Mouse (Mus musculus): ENCODE measurements around the gene Vil1. TPM values are rescaled to one million over a fixed set of nuclear protein-coding genes. Genes with fewer than 3 reads are reported as not detected.
A peak's percentile ranks its signal among the peaks of the same experiment; 100 is the strongest.

Gene Vil1
- polyA plus RNA-seq, 1 experiment: 892 TPM

GRCm38 (mm10) chr1:74367886-74368645 lies 41.1 kb upstream of the Vil1 start:
- Histone ChIP-seq H3K4me1 (ENCODE audit: control insufficient read depth, insufficient read depth, insufficient read length, low read length) (no peaks in the 10 kb centered on the region; the same call in 1 of the 2 replicates), H3K27me3 (ENCODE audit: control insufficient read depth, insufficient read depth, low read length) (no peaks in the 10 kb centered on the region), H3K27ac (ENCODE audit: insufficient read depth, low read depth, low read length) (peak overlapping the region; percentile 23; the same call in 1 of the 2 replicates), H3K4me3 (ENCODE audit: low read depth, low read length) (peak overlapping the region; percentile 50), H3K36me3 (ENCODE audit: control insufficient read depth, insufficient read depth, low read length) (no peaks in the 10 kb centered on the region)
- TF ChIP-seq POLR2A (IDR thresholded peaks at IDR 0.05; ENCODE audit: low read depth, low read length) (no peak), CTCF (IDR thresholded peaks at IDR 0.05; ENCODE audit: extremely low read depth, insufficient read length, insufficient replicate concordance, low read depth, low read length) (no peak)
- 6% methylated on average over 34 of the region's 34 CpGs for WGBS

- Histone ChIP-seq H3K36me3 (ENCODE audit: control insufficient read depth, insufficient read depth, low read length) (no peaks in the 10 kb centered on the region), H3K4me1 (ENCODE audit: control insufficient read depth, insufficient read depth, insufficient read length, low read length) (no peaks in the 10 kb centered on the region; the same call in 1 of the 2 replicates), H3K27ac (ENCODE audit: insufficient read depth, low read depth, low read length) (no peak overlapping the region), H3K4me3 (ENCODE audit: low read depth, low read length) (no peak overlapping the region), H3K27me3 (ENCODE audit: control insufficient read depth, insufficient read depth, low read length) (no peaks in the 10 kb centered on the region)
- WGBS: 68% methylated on average over 4 of the region's 4 CpGs
- no peak for TF ChIP-seq CTCF (IDR thresholded peaks at IDR 0.05; ENCODE audit: extremely low read depth, insufficient read length, insufficient replicate concordance, low read depth, low read length)
- TF ChIP-seq POLR2A (IDR thresholded peaks at IDR 0.05; ENCODE audit: low read depth, low read length): no peak
Measured at GRCm38 (mm10) chr1:74370040-74370439, 39.1 kb upstream of the Vil1 start.

- Histone ChIP-seq H3K27ac (ENCODE audit: insufficient read depth, low read depth, low read length) (no peak overlapping the region), H3K36me3 (ENCODE audit: control insufficient read depth, insufficient read depth, low read length) (no peaks in the 10 kb centered on the region), H3K27me3 (ENCODE audit: control insufficient read depth, insufficient read depth, low read length) (no peaks in the 10 kb centered on the region), H3K4me1 (ENCODE audit: control insufficient read depth, insufficient read depth, insufficient read length, low read length) (no peaks in the 10 kb centered on the region; the same call in none of the 2 replicates), H3K4me3 (ENCODE audit: low read depth, low read length) (no peak overlapping the region)
- TF ChIP-seq POLR2A (IDR thresholded peaks at IDR 0.05; ENCODE audit: low read depth, low read length) (no peak), CTCF (IDR thresholded peaks at IDR 0.05; ENCODE audit: extremely low read depth, insufficient read length, insufficient replicate concordance, low read depth, low read length) (no peak)
- WGBS: 66% methylated on average over 4 of the region's 4 CpGs
Measured at GRCm38 (mm10) chr1:74373372-74373771, 35.8 kb upstream of the Vil1 start.

- TF ChIP-seq POLR2A (IDR thresholded peaks at IDR 0.05; ENCODE audit: low read depth, low read length) (no peak), CTCF (IDR thresholded peaks at IDR 0.05; ENCODE audit: extremely low read depth, insufficient read length, insufficient replicate concordance, low read depth, low read length) (no peak)
- Histone ChIP-seq H3K4me1 (ENCODE audit: control insufficient read depth, insufficient read depth, insufficient read length, low read length) (peaks cover 3% of the 10 kb centered on the region), H3K4me3 (ENCODE audit: low read depth, low read length) (peak within 1 kb of the TSS; percentile 22), H3K27ac (ENCODE audit: insufficient read depth, low read depth, low read length) (no peak within 1 kb of the TSS), H3K36me3 (ENCODE audit: control insufficient read depth, insufficient read depth, low read length) (no peaks in the 10 kb centered on the region), H3K27me3 (ENCODE audit: control insufficient read depth, insufficient read depth, low read length) (no peaks in the 10 kb centered on the region)
- WGBS: 72% methylated on average over 8 of the region's 8 CpGs
Measured at GRCm38 (mm10) chr1:74374980-74375379, 34.2 kb upstream of the Vil1 start, which contains the start of gene Slc11a1. Gene Slc11a1, plus strand, starts transcription at chr1:74375195.

- H3K27me3 ChIP-seq (ENCODE audit: control insufficient read depth, insufficient read depth, low read length): no peaks in the 10 kb centered on the region
- H3K4me1 ChIP-seq (ENCODE audit: control insufficient read depth, insufficient read depth, insufficient read length, low read length): peaks cover 3% of the 10 kb centered on the region
- H3K27ac ChIP-seq (ENCODE audit: insufficient read depth, low read depth, low read length): no peak overlapping the region
- H3K36me3 ChIP-seq (ENCODE audit: control insufficient read depth, insufficient read depth, low read length): no peaks in the 10 kb centered on the region
- peak overlapping the region; percentile 22 for H3K4me3 ChIP-seq (ENCODE audit: low read depth, low read length)
- no peak for TF ChIP-seq POLR2A (IDR thresholded peaks at IDR 0.05; ENCODE audit: low read depth, low read length)
- TF ChIP-seq CTCF (IDR thresholded peaks at IDR 0.05; ENCODE audit: extremely low read depth, insufficient read length, insufficient replicate concordance, low read depth, low read length): no peak
- 77% methylated on average over 10 of the region's 10 CpGs for WGBS
Measured at GRCm38 (mm10) chr1:74375561-74375960, 33.6 kb upstream of the Vil1 start.

- H3K4me3 ChIP-seq (ENCODE audit: low read depth, low read length): no peak overlapping the region
Measured at GRCm38 (mm10) chr1:74376396-74376795, 32.8 kb upstream of the Vil1 start.

GRCm38 (mm10) chr1:74379058-74379504 lies 30.1 kb upstream of the Vil1 start:
- no peak overlapping the region for H3K4me3 ChIP-seq (ENCODE audit: low read depth, low read length)
- no peak overlapping the region for H3K27ac ChIP-seq (ENCODE audit: insufficient read depth, low read depth, low read length)
- no peaks in the 10 kb centered on the region for H3K36me3 ChIP-seq (ENCODE audit: control insufficient read depth, insufficient read depth, low read length)
- H3K4me1 ChIP-seq (ENCODE audit: control insufficient read depth, insufficient read depth, insufficient read length, low read length): peaks cover 7% of the 10 kb centered on the region
- no peaks in the 10 kb centered on the region for H3K27me3 ChIP-seq (ENCODE audit: control insufficient read depth, insufficient read depth, low read length)
- TF ChIP-seq CTCF (IDR thresholded peaks at IDR 0.05; ENCODE audit: extremely low read depth, insufficient read length, insufficient replicate concordance, low read depth, low read length) (no peak), POLR2A (IDR thresholded peaks at IDR 0.05; ENCODE audit: low read depth, low read length) (no peak)
- WGBS: 66% methylated on average over 7 of the region's 7 CpGs

More at GRCm38 (mm10) chr1:74376396-74376795, 32.8 kb upstream of the Vil1 start:
- no peaks in the 10 kb centered on the region for H3K36me3 ChIP-seq (ENCODE audit: control insufficient read depth, insufficient read depth, low read length)
- TF ChIP-seq CTCF (IDR thresholded peaks at IDR 0.05; ENCODE audit: extremely low read depth, insufficient read length, insufficient replicate concordance, low read depth, low read length): no peak
- no peak for TF ChIP-seq POLR2A (IDR thresholded peaks at IDR 0.05; ENCODE audit: low read depth, low read length)
- no peak overlapping the region for H3K27ac ChIP-seq (ENCODE audit: insufficient read depth, low read depth, low read length)
- H3K27me3 ChIP-seq (ENCODE audit: control insufficient read depth, insufficient read depth, low read length): no peaks in the 10 kb centered on the region
- peaks cover 5% of the 10 kb centered on the region for H3K4me1 ChIP-seq (ENCODE audit: control insufficient read depth, insufficient read depth, insufficient read length, low read length)
- 85% methylated on average over 4 of the region's 4 CpGs for WGBS

Data from small intestine, adult 2 months (tissue).